Mouse (Mus musculus) liver, embryonic 14.5 days (tissue): Measurements from ENCODE around the gene Usp12.

Source experiments
- CTCF ChIP-seq: IDR thresholded peaks from 2 replicates; pipeline ENCODE4 v1.5.1; 2016; ENCODE audit warnings: antibody characterized with exemption, low read depth, control low read depth
- EP300 ChIP-seq: IDR thresholded peaks from 2 replicates; pipeline ENCODE4 v1.6.1; 2016; ENCODE audit warnings: antibody characterized with exemption, low read depth

- TF ChIP-seq CTCF = no peak
- no peak for TF ChIP-seq EP300
Observed at GRCm38 (mm10) chr5:146722226-146722625, 72.6 kb downstream of the Usp12 start.
